Mouse (Mus musculus): ENCODE results near the gene Gja1. TPM values are rescaled to one million over a fixed set of nuclear protein-coding genes. Genes with fewer than 3 reads are reported as not detected.
A peak's percentile ranks its signal among the peaks of the same experiment; 100 is the strongest.

Gja1 gene
- polyA plus RNA-seq, 1 experiment from 2014 or later: 142 TPM

GRCm38 (mm10) chr10:56375906-56376468 is 1.1 kb upstream of the Gja1 start:
- no peak for DNase-seq (ENCODE audit: low spot score)
- Histone ChIP-seq H3K36me3 (ENCODE audit: insufficient read depth, low read length) (no peaks in the 10 kb centered on the region), H3K4me3 (ENCODE audit: low read depth, low read length) (no peak overlapping the region), H3K9ac (replicated peaks; ENCODE audit: low read depth) (no peak overlapping the region), H3K27ac (ENCODE audit: low read length) (no peak overlapping the region), H3K4me1 (ENCODE audit: insufficient read depth, low read depth, low read length) (no peaks in the 10 kb centered on the region), H3K4me2 (replicated peaks; ENCODE audit: low read depth, low read length) (no peak overlapping the region), H3K9me3 (ENCODE audit: low read length) (no peaks in the 10 kb centered on the region), H3K27me3 (replicated peaks; ENCODE audit: insufficient read depth, low read length) (no peaks in the 10 kb centered on the region)
- no peak for TF ChIP-seq EP300 (IDR thresholded peaks at IDR 0.05)
- TF ChIP-seq CTCF (IDR thresholded peaks at IDR 0.05): no peak
- 42% methylated on average over 9 of the region's 9 CpGs for WGBS
- no peak for ATAC-seq

GRCm38 (mm10) chr10:56377966-56378647 is 977 bp downstream of the Gja1 start:
- H3K36me3 ChIP-seq (ENCODE audit: insufficient read depth, low read length): no peaks in the 10 kb centered on the region
- H3K4me2 ChIP-seq (replicated peaks; ENCODE audit: low read depth, low read length): peak overlapping the region; percentile 74
- no peaks in the 10 kb centered on the region for H3K27me3 ChIP-seq (replicated peaks; ENCODE audit: insufficient read depth, low read length)
- H3K27ac ChIP-seq (ENCODE audit: low read length): peak overlapping the region; percentile 88
- no peaks in the 10 kb centered on the region for H3K4me1 ChIP-seq (ENCODE audit: insufficient read depth, low read depth, low read length)
- no peak for TF ChIP-seq EP300 (IDR thresholded peaks at IDR 0.05)
- peak overlapping the region; percentile 54 for H3K4me3 ChIP-seq (ENCODE audit: low read depth, low read length)
- DNase-seq (ENCODE audit: low spot score): peak; percentile 54
- WGBS: under 1% methylated on average over 25 of the region's 25 CpGs
- H3K9me3 ChIP-seq (ENCODE audit: low read length): no peaks in the 10 kb centered on the region
- peak; percentile 11; the same call in 1 of the 2 replicates for ATAC-seq
- peak overlapping the region; percentile 57 for H3K9ac ChIP-seq (replicated peaks; ENCODE audit: low read depth)

GRCm38 (mm10) chr10:56378648-56379254 is 1.6 kb downstream of the Gja1 start:
- H3K9me3 ChIP-seq (ENCODE audit: low read length): no peaks in the 10 kb centered on the region
- H3K4me1 ChIP-seq (ENCODE audit: insufficient read depth, low read depth, low read length): no peaks in the 10 kb centered on the region
- DNase-seq (ENCODE audit: low spot score) (peak; percentile 86), ATAC-seq (peak; percentile 80)
- TF ChIP-seq EP300 (IDR thresholded peaks at IDR 0.05) (peak; percentile 91), CTCF (IDR thresholded peaks at IDR 0.05) (no peak)
- H3K27ac ChIP-seq (ENCODE audit: low read length): peak overlapping the region; percentile 88
- peak overlapping the region; percentile 74 for H3K4me2 ChIP-seq (replicated peaks; ENCODE audit: low read depth, low read length)
- no peaks in the 10 kb centered on the region for H3K27me3 ChIP-seq (replicated peaks; ENCODE audit: insufficient read depth, low read length)
- peak overlapping the region; percentile 57 for H3K9ac ChIP-seq (replicated peaks; ENCODE audit: low read depth)
- H3K4me3 ChIP-seq (ENCODE audit: low read depth, low read length): peak overlapping the region; percentile 54
- no peaks in the 10 kb centered on the region for H3K36me3 ChIP-seq (ENCODE audit: insufficient read depth, low read length)
- WGBS: under 1% methylated on average over 35 of the region's 35 CpGs

GRCm38 (mm10) chr10:56379720-56380119 is 2.6 kb downstream of the Gja1 start:
- no peak for TF ChIP-seq EP300 (IDR thresholded peaks at IDR 0.05)
- TF ChIP-seq CTCF (IDR thresholded peaks at IDR 0.05): no peak
- peak overlapping the region; percentile 57 for H3K9ac ChIP-seq (replicated peaks; ENCODE audit: low read depth)
- 9% methylated on average over 7 of the region's 7 CpGs for WGBS

GRCm38 (mm10) chr10:56385195-56386109 is 8.3 kb downstream of the Gja1 start:
- DNase-seq (ENCODE audit: low spot score) (no peak), ATAC-seq (no peak)
- 70% methylated on average over 13 of the region's 13 CpGs for WGBS
- no peaks in the 10 kb centered on the region for H3K36me3 ChIP-seq (ENCODE audit: insufficient read depth, low read length)
- H3K9ac ChIP-seq (replicated peaks; ENCODE audit: low read depth): no peak overlapping the region
- H3K27me3 ChIP-seq (replicated peaks; ENCODE audit: insufficient read depth, low read length): no peaks in the 10 kb centered on the region
- H3K4me3 ChIP-seq (ENCODE audit: low read depth, low read length): no peak overlapping the region
- no peaks in the 10 kb centered on the region for H3K4me1 ChIP-seq (ENCODE audit: insufficient read depth, low read depth, low read length)
- H3K9me3 ChIP-seq (ENCODE audit: low read length): no peaks in the 10 kb centered on the region
- no peak overlapping the region for H3K27ac ChIP-seq (ENCODE audit: low read length)
- TF ChIP-seq CTCF (IDR thresholded peaks at IDR 0.05): no peak
- no peak for TF ChIP-seq EP300 (IDR thresholded peaks at IDR 0.05)
- no peak overlapping the region for H3K4me2 ChIP-seq (replicated peaks; ENCODE audit: low read depth, low read length)

More at GRCm38 (mm10) chr10:56379720-56380119, 2.6 kb downstream of the Gja1 start:
- H3K4me3 ChIP-seq (ENCODE audit: low read depth, low read length): peak overlapping the region; percentile 54
- peak overlapping the region; percentile 88 for H3K27ac ChIP-seq (ENCODE audit: low read length)
- peak overlapping the region; percentile 74 for H3K4me2 ChIP-seq (replicated peaks; ENCODE audit: low read depth, low read length)
- H3K27me3 ChIP-seq (replicated peaks; ENCODE audit: insufficient read depth, low read length): no peaks in the 10 kb centered on the region
- no peaks in the 10 kb centered on the region for H3K4me1 ChIP-seq (ENCODE audit: insufficient read depth, low read depth, low read length)
- DNase-seq (ENCODE audit: low spot score) (peak; percentile 33), ATAC-seq (no peak)
- H3K9me3 ChIP-seq (ENCODE audit: low read length): no peaks in the 10 kb centered on the region
- no peaks in the 10 kb centered on the region for H3K36me3 ChIP-seq (ENCODE audit: insufficient read depth, low read length)
